Mouse (Mus musculus): ENCODE measurements around the gene Tctn1.

The Tctn1 gene

GRCm38 (mm10) chr5:122246547-122247167 is 17.6 kb downstream of the Tctn1 start:
- no peak for DNase-seq (ENCODE audit: low spot score)

- DNase-seq (ENCODE audit: low spot score): no peak
These were observed 19.1 kb downstream of the Tctn1 start for GRCm38 (mm10) chr5:122245186-122245585.

GRCm38 (mm10) chr5:122243781-122244523 is 20.3 kb downstream of the Tctn1 start:
- no peak for DNase-seq (ENCODE audit: low spot score)

GRCm38 (mm10) chr5:122242521-122243123 is 21.6 kb downstream of the Tctn1 start:
- DNase-seq (ENCODE audit: low spot score): no peak

- DNase-seq (ENCODE audit: low spot score): no peak
These were observed 23.3 kb downstream of the Tctn1 start for GRCm38 (mm10) chr5:122240989-122241388.

- DNase-seq (ENCODE audit: low spot score): no peak
These were observed 23.7 kb downstream of the Tctn1 start for GRCm38 (mm10) chr5:122240521-122240920.

GRCm38 (mm10) chr5:122239618-122240017 is 24.6 kb downstream of the Tctn1 start:
- no peak for DNase-seq (ENCODE audit: low spot score)

GRCm38 (mm10) chr5:122237200-122237599 is 27.1 kb downstream of the Tctn1 start:
- DNase-seq (ENCODE audit: low spot score): no peak

- no peak for DNase-seq (ENCODE audit: low spot score)
These were observed 28.9 kb downstream of the Tctn1 start for GRCm38 (mm10) chr5:122235196-122235836.

- DNase-seq (ENCODE audit: low spot score): no peak
These were observed 29.7 kb downstream of the Tctn1 start for GRCm38 (mm10) chr5:122234319-122235195.

GRCm38 (mm10) chr5:122233695-122234094 is 30.6 kb downstream of the Tctn1 start:
- DNase-seq (ENCODE audit: low spot score): no peak

- DNase-seq (ENCODE audit: low spot score): no peak
These were observed 31.1 kb downstream of the Tctn1 start for GRCm38 (mm10) chr5:122233077-122233581.

- DNase-seq (ENCODE audit: low spot score): no peak
These were observed 32.3 kb downstream of the Tctn1 start for GRCm38 (mm10) chr5:122232004-122232403.

GRCm38 (mm10) chr5:122231431-122231830 is 32.8 kb downstream of the Tctn1 start:
- no peak for DNase-seq (ENCODE audit: low spot score)

GRCm38 (mm10) chr5:122230816-122231215 is 33.4 kb downstream of the Tctn1 start:
- DNase-seq (ENCODE audit: low spot score): no peak

GRCm38 (mm10) chr5:122228772-122229171 is 35.5 kb downstream of the Tctn1 start:
- no peak for DNase-seq (ENCODE audit: low spot score)

- DNase-seq (ENCODE audit: low spot score): no peak
These were observed 35.9 kb downstream of the Tctn1 start for GRCm38 (mm10) chr5:122228271-122228765.

GRCm38 (mm10) chr5:122224291-122224690 is 40.0 kb downstream of the Tctn1 start:
- no peak for DNase-seq (ENCODE audit: low spot score)

GRCm38 (mm10) chr5:122221085-122221484 is 43.2 kb downstream of the Tctn1 start:
- DNase-seq (ENCODE audit: low spot score): no peak

GRCm38 (mm10) chr5:122219655-122220629 is 44.3 kb downstream of the Tctn1 start:
- DNase-seq (ENCODE audit: low spot score): peak; percentile 18

Data from urinary bladder, postnatal 14 days (tissue).